Mouse (Mus musculus) MEL (cell line): ENCODE measurements around the gene Ttc30a1. TPM values are rescaled to one million over a fixed set of nuclear protein-coding genes. Genes with fewer than 3 reads are reported as not detected.

Experiments used
- DNase-seq: peaks from one replicate; pipeline ENCODE4 v3.0.0; 2011; ENCODE audit warnings: low read depth, low spot score
- H3K27ac ChIP-seq: 2 replicates; pipeline ENCODE4 v1.5.1; 2012; ENCODE audit warnings: low read depth, mild to moderate bottlenecking, control low read depth, low read length, moderate library complexity; ENCODE audit not compliant: control insufficient read depth
- H3K27me3 ChIP-seq, 2 experiments: fragments of 150-350 bp in 1 of 2; sonication (generic) in 1 of 2; 2 replicates each; pipeline ENCODE4 v1.6.1; 2012; ENCODE audit warnings: low read length in 2 of 2, mild to moderate bottlenecking in 2 of 2, improper control_type of control experiment in 1 of 2, moderate library complexity in 1 of 2; ENCODE audit not compliant: insufficient read depth in 2 of 2, control insufficient read depth in 1 of 2
- H3K36me3 ChIP-seq, 2 experiments: 2 replicates each; pipeline ENCODE4 v1.6.1; 2012 to 2014; ENCODE audit warnings: low read length in 2 of 2, improper control_type of control experiment in 1 of 2, inconsistent platforms in 1 of 2, mild to moderate bottlenecking in 1 of 2; ENCODE audit not compliant: insufficient read depth in 2 of 2, control insufficient read depth in 1 of 2
- H3K4me1 ChIP-seq, 2 experiments: fragments of 150-350 bp in 1 of 2; sonication (generic) in 1 of 2; 2 replicates each; pipeline ENCODE4 v1.6.1; 2012; ENCODE audit warnings: low read length in 2 of 2, improper control_type of control experiment in 1 of 2, mild to moderate bottlenecking in 1 of 2; ENCODE audit not compliant: insufficient read depth in 2 of 2, control insufficient read depth in 1 of 2
- H3K4me3 ChIP-seq, 2 experiments: fragments of 150-350 bp in 1 of 2; sonication (generic) in 1 of 2; 2 replicates each; pipeline ENCODE4 v1.5.1; 2012; ENCODE audit warnings: low read depth in 2 of 2, low read length in 2 of 2, mild to moderate bottlenecking in 2 of 2, moderate library complexity in 2 of 2, control low read depth in 1 of 2, improper control_type of control experiment in 1 of 2; ENCODE audit not compliant: control insufficient read depth in 1 of 2, insufficient read depth in 1 of 2
- H3K79me2 ChIP-seq: 2 replicates; pipeline ENCODE4 v1.6.1; 2012; ENCODE audit warnings: mild to moderate bottlenecking, low read length, moderate library complexity; ENCODE audit not compliant: control insufficient read depth, poor library complexity, insufficient read depth
- H3K9ac ChIP-seq: 2 replicates; pipeline ENCODE4 v1.6.1; 2012; ENCODE audit warnings: low read depth, mild to moderate bottlenecking, control low read depth, low read length, moderate library complexity; ENCODE audit not compliant: control insufficient read depth, poor library complexity, severe bottlenecking
- H3K9me3 ChIP-seq: fragments of 150-350 bp; sonication (generic); replicated peaks from 2 replicates; pipeline ENCODE4 v1.6.1; 2012; ENCODE audit warnings: mild to moderate bottlenecking, low read length, improper control_type of control experiment, moderate library complexity; ENCODE audit not compliant: insufficient read depth
- BHLHE40 ChIP-seq: IDR thresholded peaks from 2 replicates; pipeline ENCODE4 v1.6.1; 2012; ENCODE audit warnings: low read depth, mild to moderate bottlenecking, inconsistent platforms, low read length, improper control_type of control experiment, borderline replicate concordance
- CHD1 ChIP-seq: IDR thresholded peaks from 2 replicates; pipeline ENCODE4 v1.6.1; 2012; ENCODE audit warnings: low read depth, mild to moderate bottlenecking, inconsistent platforms, low read length, improper control_type of control experiment
- CTCF ChIP-seq, 3 experiments: IDR thresholded peaks in 2 of 3; conservative IDR thresholded peaks in 1 of 3; 2 replicates each; pipeline ENCODE4 v1.5.1; 2011 to 2012; ENCODE audit warnings: low read length in 3 of 3, low read depth in 2 of 3, mild to moderate bottlenecking in 2 of 3, improper control_type of control experiment in 1 of 3, inconsistent platforms in 1 of 3, mixed read lengths in 1 of 3, moderate library complexity in 1 of 3; ENCODE audit not compliant: control insufficient read depth in 1 of 3, insufficient read depth in 1 of 3, poor library complexity in 1 of 3, severe bottlenecking in 1 of 3
- EP300 ChIP-seq, 2 experiments: IDR thresholded peaks; 2 replicates each; pipeline ENCODE4 v1.6.1; 2011; ENCODE audit warnings: improper control_type of control experiment in 2 of 2, low read length in 2 of 2, low read depth in 1 of 2, mild to moderate bottlenecking in 1 of 2
- ETS1 ChIP-seq: IDR thresholded peaks from 2 replicates; pipeline ENCODE4 v1.6.1; 2012; ENCODE audit warnings: low read depth, mild to moderate bottlenecking, inconsistent platforms, low read length, improper control_type of control experiment, moderate library complexity
- GABPA ChIP-seq: IDR thresholded peaks from 2 replicates; pipeline ENCODE4 v1.6.1; 2012; ENCODE audit warnings: low read depth, mild to moderate bottlenecking, inconsistent platforms, low read length, improper control_type of control experiment, moderate library complexity
- KAT2A ChIP-seq: conservative IDR thresholded peaks from 2 replicates; pipeline ENCODE4 v1.6.1; 2012; ENCODE audit warnings: low read depth, low read length, improper control_type of control experiment, inconsistent platforms
- MAX ChIP-seq: IDR thresholded peaks from 2 replicates; pipeline ENCODE4 v1.6.1; 2011; ENCODE audit warnings: low read length, improper control_type of control experiment
- MAZ ChIP-seq: IDR thresholded peaks from 2 replicates; pipeline ENCODE4 v1.6.1; 2012; ENCODE audit warnings: low read depth, mild to moderate bottlenecking, inconsistent platforms, low read length, improper control_type of control experiment
- MXI1 ChIP-seq: IDR thresholded peaks from 2 replicates; pipeline ENCODE4 v1.6.1; 2011; ENCODE audit warnings: mild to moderate bottlenecking, low read depth, low read length, improper control_type of control experiment
- MYC ChIP-seq: IDR thresholded peaks from 2 replicates; pipeline ENCODE4 v1.6.1; 2011; ENCODE audit warnings: low read depth, mild to moderate bottlenecking, low read length, improper control_type of control experiment, moderate library complexity
- NRF1 ChIP-seq: IDR thresholded peaks from 2 replicates; pipeline ENCODE4 v1.6.1; 2014; ENCODE audit warnings: low read depth, mild to moderate bottlenecking, inconsistent platforms, low read length, improper control_type of control experiment, moderate library complexity; ENCODE audit not compliant: poor library complexity, insufficient read depth, severe bottlenecking
- POLR2A ChIP-seq, 2 experiments: IDR thresholded peaks; 2 replicates each; pipeline ENCODE4 v1.6.1; 2011 to 2012; ENCODE audit warnings: low read length in 2 of 2, mild to moderate bottlenecking in 2 of 2, control low read depth in 1 of 2, improper control_type of control experiment in 1 of 2, low read depth in 1 of 2, moderate library complexity in 1 of 2; ENCODE audit not compliant: control insufficient read depth in 1 of 2, insufficient read depth in 1 of 2, poor library complexity in 1 of 2
- RAD21 ChIP-seq: IDR thresholded peaks from 2 replicates; pipeline ENCODE4 v1.6.1; 2011; ENCODE audit warnings: mild to moderate bottlenecking, low read depth, low read length, improper control_type of control experiment
- RCOR1 ChIP-seq: IDR thresholded peaks from 2 replicates; pipeline ENCODE4 v1.6.1; 2012; ENCODE audit warnings: low read depth, mild to moderate bottlenecking, inconsistent platforms, low read length, improper control_type of control experiment
- SMC3 ChIP-seq: IDR thresholded peaks from 2 replicates; pipeline ENCODE4 v1.6.1; 2011; ENCODE audit warnings: low read depth, low read length, improper control_type of control experiment
- TAL1 ChIP-seq: IDR thresholded peaks from 2 replicates; pipeline ENCODE4 v1.6.1; 2012; ENCODE audit warnings: mild to moderate bottlenecking, inconsistent platforms, low read length, moderate library complexity, mixed read lengths
- TBP ChIP-seq: IDR thresholded peaks from 2 replicates; pipeline ENCODE4 v1.8.0; 2011; ENCODE audit warnings: low read depth, low read length, improper control_type of control experiment
- TCF12 ChIP-seq: IDR thresholded peaks from 2 replicates; pipeline ENCODE4 v1.6.1; 2014; ENCODE audit warnings: low read depth, mild to moderate bottlenecking, inconsistent platforms, low read length, improper control_type of control experiment, moderate library complexity
- USF1 ChIP-seq: IDR thresholded peaks from 2 replicates; pipeline ENCODE4 v1.6.1; 2014; ENCODE audit warnings: low read depth, mild to moderate bottlenecking, inconsistent platforms, low read length, improper control_type of control experiment, moderate library complexity
- USF2 ChIP-seq, 2 experiments: IDR thresholded peaks; 2 replicates each; pipeline ENCODE4 v1.6.1; 2011 to 2012; ENCODE audit warnings: improper control_type of control experiment in 2 of 2, low read length in 2 of 2, borderline replicate concordance in 1 of 2, inconsistent platforms in 1 of 2, low read depth in 1 of 2, mild to moderate bottlenecking in 1 of 2; ENCODE audit not compliant: insufficient read depth in 1 of 2
- ZC3H11A ChIP-seq: IDR thresholded peaks from 2 replicates; pipeline ENCODE4 v1.6.1; 2012; ENCODE audit warnings: low read depth, mild to moderate bottlenecking, inconsistent platforms, low read length, improper control_type of control experiment
- ZMIZ1 ChIP-seq: IDR thresholded peaks from 2 replicates; pipeline ENCODE4 v1.6.1; 2012; ENCODE audit warnings: low read depth, mild to moderate bottlenecking, inconsistent platforms, low read length, improper control_type of control experiment, moderate library complexity
- ZNF384 ChIP-seq: IDR thresholded peaks from 2 replicates; pipeline ENCODE4 v1.6.1; 2012; ENCODE audit warnings: low read depth, mild to moderate bottlenecking, inconsistent platforms, low read length, improper control_type of control experiment
- polyA plus RNA-seq, 2 experiments: library from polyadenylated mRNA; stranded (reverse) in 1 of 2; unstranded in 1 of 2; fragments of >175 nt in 1 of 2; fragments of >200 nt in 1 of 2; gene quantifications; 2 replicates each; pipeline versions ENCODE4 v1.2.1 to v1.2.4; 2012; ENCODE audit warnings: low replicate concordance in 2 of 2, low read depth in 1 of 2; ENCODE audit not compliant: insufficient read length in 2 of 2, insufficient read depth in 1 of 2, missing spikeins in 1 of 2
- total RNA-seq: library from RNA; depleted of rRNA; stranded (reverse); fragments of 300-350 nt; gene quantifications from 2 replicates; pipeline ENCODE4 v1.2.3, GENCODE M21; 2012

Ttc30a1 gene
- total and polyA plus RNA-seq, 3 experiments: not detected

- Histone ChIP-seq H3K4me3 (no peak overlapping the region), H3K27ac (no peak overlapping the region), H3K9me3 (no peaks in the 10 kb centered on the region), H3K9ac (no peak overlapping the region), H3K36me3 (no peaks in the 10 kb centered on the region), H3K4me1 (no peaks in the 10 kb centered on the region), H3K79me2 (no peaks in the 10 kb centered on the region), H3K27me3 (peaks cover 0 to 1% of the 10 kb centered on the region in 2 experiments; a peak in 2 of 4 replicates)
- TF ChIP-seq TBP: no peak
- no peak for TF ChIP-seq MXI1
- no peak for TF ChIP-seq ETS1
- TF ChIP-seq CTCF (IDR thresholded peaks at IDR 0.05 in 2 of 3, conservative IDR thresholded peaks at IDR 0.05 in 1 of 3; ENCODE audit: control insufficient read depth in 1 of 3, insufficient read depth in 1 of 3, low read depth in 2 of 3, low read length in 3 of 3, poor library complexity in 1 of 3, severe bottlenecking in 1 of 3): peak; percentile 46 to 73 (median 63)
- peak; percentile 47 for TF ChIP-seq SMC3
- no peak for TF ChIP-seq USF2 (IDR thresholded peaks at IDR 0.05; ENCODE audit: borderline replicate concordance in 1 of 2, insufficient read depth in 1 of 2, low read depth in 1 of 2, low read length in 2 of 2)
- TF ChIP-seq MAX: no peak
- TF ChIP-seq POLR2A (IDR thresholded peaks at IDR 0.05; ENCODE audit: control insufficient read depth in 1 of 2, insufficient read depth in 1 of 2, low read depth in 1 of 2, low read length in 2 of 2, poor library complexity in 1 of 2): no peak
- TF ChIP-seq TAL1: no peak
- no peak for TF ChIP-seq MAZ
- TF ChIP-seq EP300 (IDR thresholded peaks at IDR 0.05; ENCODE audit: low read depth in 1 of 2, low read length in 2 of 2): no peak
- TF ChIP-seq MYC: no peak
- TF ChIP-seq ZMIZ1: no peak
- TF ChIP-seq BHLHE40: no peak
- no peak for TF ChIP-seq NRF1
- TF ChIP-seq USF1: no peak
- TF ChIP-seq RCOR1: no peak
- peak; percentile 21 for TF ChIP-seq RAD21
- no peak for TF ChIP-seq GABPA
- TF ChIP-seq CHD1: no peak
- TF ChIP-seq ZNF384: no peak
- TF ChIP-seq KAT2A: no peak
- TF ChIP-seq ZC3H11A: no peak
- no peak for TF ChIP-seq TCF12
- DNase-seq: peak; percentile 42
Observed at GRCm38 (mm10) chr2:76001392-76001791, 19.6 kb upstream of the Ttc30a1 start.
